Mouse (Mus musculus): ENCODE measurements at regions not wholly inside any gene's neighbourhood (a gene's known extent, or its start where the extent isn't known, plus 50 kb on each side); places are given as distances from the start of the nearest gene placed in this dataset.
A peak's percentile ranks its signal among the peaks of the same experiment; 100 is the strongest.

GRCm38 (mm10) chr4:54704696-54705095 lies 240.2 kb upstream of the Zfp462 start:
- DNase-seq (ENCODE audit: inconsistent ontology term): no peak

- DNase-seq (ENCODE audit: inconsistent ontology term): no peak
Observed at GRCm38 (mm10) chr4:54709751-54710150, 235.1 kb upstream of the Zfp462 start.

GRCm38 (mm10) chr4:54712929-54713328 lies 231.9 kb upstream of the Zfp462 start:
- DNase-seq (ENCODE audit: inconsistent ontology term): no peak

GRCm38 (mm10) chr4:54714612-54715342 lies 230.1 kb upstream of the Zfp462 start:
- no peak for DNase-seq (ENCODE audit: inconsistent ontology term)

- DNase-seq (ENCODE audit: inconsistent ontology term): peak; percentile 60
Observed at GRCm38 (mm10) chr4:54718083-54718482, 226.8 kb upstream of the Zfp462 start.

GRCm38 (mm10) chr4:54739001-54739400 lies 205.8 kb upstream of the Zfp462 start:
- peak; percentile 42 for DNase-seq (ENCODE audit: inconsistent ontology term)

GRCm38 (mm10) chr4:54751458-54751857 lies 193.4 kb upstream of the Zfp462 start:
- DNase-seq (ENCODE audit: inconsistent ontology term): no peak

- no peak for DNase-seq (ENCODE audit: inconsistent ontology term)
Observed at GRCm38 (mm10) chr4:54756441-54756840, 188.4 kb upstream of the Zfp462 start.

- DNase-seq (ENCODE audit: inconsistent ontology term): peak; percentile 70
Observed at GRCm38 (mm10) chr4:54757715-54758500, 186.9 kb upstream of the Zfp462 start.

- no peak for DNase-seq (ENCODE audit: inconsistent ontology term)
Observed at GRCm38 (mm10) chr4:54758501-54758829, 186.4 kb upstream of the Zfp462 start.

- peak; percentile 31 for DNase-seq (ENCODE audit: inconsistent ontology term)
Observed at GRCm38 (mm10) chr4:54761257-54761656, 183.6 kb upstream of the Zfp462 start.

- no peak for DNase-seq (ENCODE audit: inconsistent ontology term)
Observed at GRCm38 (mm10) chr4:54765045-54765444, 179.8 kb upstream of the Zfp462 start.

GRCm38 (mm10) chr4:54767506-54768200 lies 177.2 kb upstream of the Zfp462 start:
- no peak for DNase-seq (ENCODE audit: inconsistent ontology term)

- no peak for DNase-seq (ENCODE audit: inconsistent ontology term)
Observed at GRCm38 (mm10) chr4:54768836-54769235, 176.0 kb upstream of the Zfp462 start.

- DNase-seq (ENCODE audit: inconsistent ontology term): no peak
Observed at GRCm38 (mm10) chr4:54774066-54774465, 170.8 kb upstream of the Zfp462 start.

GRCm38 (mm10) chr4:54774717-54775116 lies 170.1 kb upstream of the Zfp462 start:
- DNase-seq (ENCODE audit: inconsistent ontology term): no peak

GRCm38 (mm10) chr4:54780511-54780910 lies 164.3 kb upstream of the Zfp462 start:
- no peak for DNase-seq (ENCODE audit: inconsistent ontology term)

GRCm38 (mm10) chr4:54791217-54791742 lies 153.6 kb upstream of the Zfp462 start:
- DNase-seq (ENCODE audit: inconsistent ontology term): no peak

GRCm38 (mm10) chr4:54793857-54794256 lies 151.0 kb upstream of the Zfp462 start:
- no peak for DNase-seq (ENCODE audit: inconsistent ontology term)

GRCm38 (mm10) chr4:54795246-54795645 lies 149.6 kb upstream of the Zfp462 start:
- DNase-seq (ENCODE audit: inconsistent ontology term): no peak

GRCm38 (mm10) chr4:54798523-54798922 lies 146.3 kb upstream of the Zfp462 start:
- no peak for DNase-seq (ENCODE audit: inconsistent ontology term)

GRCm38 (mm10) chr4:54811163-54811562 lies 133.7 kb upstream of the Zfp462 start:
- DNase-seq (ENCODE audit: inconsistent ontology term): no peak

Measured in Muller cell, postnatal 12 days (primary cell).